Mouse (Mus musculus): ENCODE measurements around the gene Dgke.
"Not testable (repeated sequence)": the region's sequence is repeated elsewhere in the genome, so short reads cannot be mapped to it uniquely, and the experiment has no call there.

Dgke gene

GRCm38 (mm10) chr11:89002068-89002467, 64.6 kb downstream of the Dgke start:
- DNase-seq (ENCODE audit: low spot score), result no peak

- DNase-seq (ENCODE audit: low spot score), result no peak
These were observed 65.1 kb downstream of the Dgke start for GRCm38 (mm10) chr11:89001569-89001968.

GRCm38 (mm10) chr11:89000527-89000819, 66.2 kb downstream of the Dgke start:
- DNase-seq (ENCODE audit: low spot score), result no peak

- DNase-seq (ENCODE audit: low spot score), result peak; percentile 53
These were observed 66.7 kb downstream of the Dgke start for GRCm38 (mm10) chr11:88999723-89000526.

- peak; percentile 91 for DNase-seq (ENCODE audit: low spot score)
These were observed 67.5 kb downstream of the Dgke start, which contains the start of gene Trim25 for GRCm38 (mm10) chr11:88998974-88999722. Gene Trim25, plus strand, starts transcription at chr11:88999376.

- no peak for DNase-seq (ENCODE audit: low spot score)
These were observed 68.2 kb downstream of the Dgke start for GRCm38 (mm10) chr11:88998406-88998805.

- not testable (repeated sequence) for DNase-seq (ENCODE audit: low spot score)
These were observed 69.3 kb downstream of the Dgke start for GRCm38 (mm10) chr11:88997343-88997742.

- no peak for DNase-seq (ENCODE audit: low spot score)
These were observed 70.2 kb downstream of the Dgke start for GRCm38 (mm10) chr11:88996427-88996826.

GRCm38 (mm10) chr11:88995616-88996015, 71.0 kb downstream of the Dgke start:
- no peak for DNase-seq (ENCODE audit: low spot score)

- no peak for DNase-seq (ENCODE audit: low spot score)
These were observed 72.2 kb downstream of the Dgke start for GRCm38 (mm10) chr11:88994492-88994891.

- peak; percentile 60 for DNase-seq (ENCODE audit: low spot score)
These were observed 73.0 kb downstream of the Dgke start for GRCm38 (mm10) chr11:88993625-88994024.

- DNase-seq (ENCODE audit: low spot score), result no peak
These were observed 73.5 kb downstream of the Dgke start for GRCm38 (mm10) chr11:88993186-88993585.

GRCm38 (mm10) chr11:88989530-88989929, 77.1 kb downstream of the Dgke start:
- DNase-seq (ENCODE audit: low spot score), result no peak

- DNase-seq (ENCODE audit: low spot score), result no peak
These were observed 77.7 kb downstream of the Dgke start for GRCm38 (mm10) chr11:88988956-88989355.

- no peak for DNase-seq (ENCODE audit: low spot score)
These were observed 80.0 kb downstream of the Dgke start for GRCm38 (mm10) chr11:88986616-88987015.
